Mouse (Mus musculus) brain, embryonic 14.5 days (tissue): ENCODE data around the gene Iqcd.

Source experiments
- CTCF ChIP-seq: fragments of 200-500 bp; IDR thresholded peaks from 2 replicates; pipeline ENCODE4 v1.5.1; 2012; ENCODE audit warnings: inconsistent platforms, mild to moderate bottlenecking, moderate library complexity, borderline replicate concordance; ENCODE audit not compliant: insufficient read depth, insufficient read length; ENCODE audit errors: extremely low read depth
- POLR2A ChIP-seq: fragments of 200-500 bp; IDR thresholded peaks from 2 replicates; pipeline ENCODE4 v1.6.1; 2012; ENCODE audit warnings: mild to moderate bottlenecking, inconsistent platforms, borderline replicate concordance; ENCODE audit not compliant: poor library complexity, insufficient read depth, insufficient read length, severe bottlenecking; ENCODE audit errors: extremely low read depth

DNA sequence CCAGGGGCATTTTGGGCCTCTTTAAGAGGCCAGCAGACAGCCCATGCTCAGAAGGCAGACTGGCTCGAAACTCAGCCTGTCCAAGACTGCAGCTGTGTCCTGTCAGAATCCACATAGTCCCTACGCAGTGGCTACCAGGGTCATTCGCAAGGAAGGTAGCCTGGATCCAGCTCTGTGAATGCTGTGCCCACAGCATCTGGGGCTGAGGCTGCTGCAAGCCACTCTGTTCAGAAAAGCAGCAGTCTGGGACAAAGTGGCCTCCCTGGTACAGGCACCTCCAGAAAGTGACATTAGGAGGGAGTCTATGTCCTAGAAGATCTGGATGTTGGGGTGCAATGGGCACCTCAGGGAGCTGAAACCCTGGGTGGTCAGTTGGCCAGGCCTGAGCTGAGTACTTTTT is 19.0 kb upstream of the Iqcd start:
- TF ChIP-seq CTCF, result no peak
- no peak for TF ChIP-seq POLR2A
